Mouse (Mus musculus) layer of hippocampus, adult 8-10 months (tissue): ENCODE data around the gene Shc2. TPM values are rescaled to one million over a fixed set of nuclear protein-coding genes. Genes with fewer than 3 reads are reported as not detected.

ENCODE experiments used
- DNase-seq, 2 experiments: peaks; one replicate each; pipeline ENCODE4 v3.0.0; 2022; ENCODE audit warnings: low spot score in 2 of 2
- total RNA-seq, 4 experiments: library from RNA; stranded (reverse); gene quantifications; 2 replicates each; pipeline ENCODE4 v1.2.4; 2022

The Shc2 gene
- total RNA-seq, 4 experiments from 2014 or later, result 41.1 to 51.9 (median 45.4) TPM

GRCm38 (mm10) chr10:79668771-79669575 is 31.3 kb upstream of the Shc2 start, which contains the start of gene Tpgs1:
Gene Tpgs1, plus strand, starts transcription at chr10:79669369.
- DNase-seq, result peak; percentile 90 to 92

- DNase-seq, result no peak
These were observed 30.4 kb upstream of the Shc2 start for GRCm38 (mm10) chr10:79668076-79668475.

DNA sequence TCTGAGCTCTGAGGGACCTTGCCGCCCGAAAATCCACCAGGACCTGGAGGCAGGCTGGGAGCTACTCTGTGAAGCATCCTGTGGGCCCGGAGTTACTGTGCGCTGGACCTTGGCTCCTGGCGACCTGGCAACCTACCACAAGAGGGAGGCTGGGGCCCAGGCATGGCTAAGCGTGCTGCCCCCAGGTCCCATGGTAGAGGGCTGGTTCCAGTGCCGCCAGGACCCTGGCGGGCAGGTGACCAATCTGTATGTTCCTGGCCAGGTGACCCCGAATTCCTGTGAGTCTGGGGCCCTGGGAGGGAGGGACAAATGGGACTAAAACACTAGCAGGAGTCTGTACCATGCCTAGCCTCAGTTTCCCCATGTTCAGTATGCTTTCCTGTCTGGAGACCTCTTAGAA is 28.8 kb upstream of the Shc2 start:
- DNase-seq, result no peak

GRCm38 (mm10) chr10:79665051-79665450 is 27.3 kb upstream of the Shc2 start:
- no peak for DNase-seq

GRCm38 (mm10) chr10:79664131-79664665 is 26.5 kb upstream of the Shc2 start, which contains the start of gene Madcam1:
Gene Madcam1, plus strand, starts transcription at chr10:79664559.
- DNase-seq, result peak in 1 of 2 experiments; percentile 68

GRCm38 (mm10) chr10:79661861-79662260 is 24.1 kb upstream of the Shc2 start:
- DNase-seq, result no peak

GRCm38 (mm10) chr10:79660298-79660697 is 22.6 kb upstream of the Shc2 start:
- no peak for DNase-seq

DNA sequence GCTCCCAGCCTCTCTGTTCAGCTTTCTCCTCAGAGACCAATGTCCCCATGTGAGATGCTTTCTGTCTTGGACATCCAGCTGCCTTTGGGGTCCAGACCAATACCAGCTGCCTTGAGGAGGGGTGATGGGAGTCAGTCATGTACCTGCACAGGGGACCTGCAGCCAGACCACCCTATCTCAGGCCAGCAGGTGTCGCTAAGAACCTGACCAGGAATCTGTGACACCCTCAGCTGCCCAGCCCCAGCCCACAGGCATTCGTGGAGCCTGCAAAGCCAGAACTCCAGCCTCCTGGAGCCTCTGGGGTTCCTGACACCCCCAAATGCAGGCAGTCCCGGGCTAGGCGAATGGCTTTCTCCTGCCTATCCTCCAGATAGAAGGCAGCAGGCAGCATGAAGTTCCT is 21.1 kb upstream of the Shc2 start:
- no peak for DNase-seq

DNA sequence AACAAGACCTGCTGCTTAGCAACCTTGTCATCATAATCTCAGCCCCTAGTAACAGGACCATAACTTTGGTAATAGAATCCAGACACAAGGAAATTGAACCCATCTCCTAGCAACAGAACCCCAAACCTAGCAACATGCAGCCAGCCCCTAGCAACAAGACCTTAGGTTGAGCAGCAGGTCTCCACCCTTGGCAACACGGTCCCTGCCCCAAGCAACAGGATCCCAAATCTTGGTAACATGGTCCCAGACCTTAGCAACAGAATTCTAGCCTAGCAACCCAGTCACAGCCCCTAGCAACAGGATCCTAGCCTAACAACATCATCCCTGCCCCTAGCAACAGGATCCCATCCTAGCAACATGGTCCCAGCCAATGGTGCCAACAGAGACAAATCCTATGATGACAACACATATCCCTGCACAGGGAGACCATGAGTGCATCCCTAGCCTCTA is 17.3 kb upstream of the Shc2 start:
- DNase-seq, result peak; percentile 66 to 72

DNA sequence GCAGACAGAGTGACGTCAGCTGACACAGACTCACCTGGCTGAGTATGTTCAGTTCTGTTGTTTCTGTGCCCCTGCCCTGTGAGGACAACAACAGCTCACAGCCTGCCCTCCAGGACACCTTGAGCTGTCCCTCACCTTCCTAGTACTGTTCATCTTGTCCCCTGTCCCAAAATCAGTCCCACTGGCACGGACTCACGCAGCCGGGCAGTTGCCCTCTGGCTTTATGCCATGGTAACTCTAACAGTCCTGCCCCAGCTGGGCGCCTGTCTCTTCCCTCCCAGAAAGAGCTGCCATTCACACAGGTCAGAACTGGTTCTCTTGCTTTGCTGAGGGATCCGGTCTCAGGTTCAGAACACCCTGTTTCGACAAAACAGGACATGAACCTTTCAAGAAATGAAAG is 15.1 kb upstream of the Shc2 start:
- DNase-seq, result no peak

DNA sequence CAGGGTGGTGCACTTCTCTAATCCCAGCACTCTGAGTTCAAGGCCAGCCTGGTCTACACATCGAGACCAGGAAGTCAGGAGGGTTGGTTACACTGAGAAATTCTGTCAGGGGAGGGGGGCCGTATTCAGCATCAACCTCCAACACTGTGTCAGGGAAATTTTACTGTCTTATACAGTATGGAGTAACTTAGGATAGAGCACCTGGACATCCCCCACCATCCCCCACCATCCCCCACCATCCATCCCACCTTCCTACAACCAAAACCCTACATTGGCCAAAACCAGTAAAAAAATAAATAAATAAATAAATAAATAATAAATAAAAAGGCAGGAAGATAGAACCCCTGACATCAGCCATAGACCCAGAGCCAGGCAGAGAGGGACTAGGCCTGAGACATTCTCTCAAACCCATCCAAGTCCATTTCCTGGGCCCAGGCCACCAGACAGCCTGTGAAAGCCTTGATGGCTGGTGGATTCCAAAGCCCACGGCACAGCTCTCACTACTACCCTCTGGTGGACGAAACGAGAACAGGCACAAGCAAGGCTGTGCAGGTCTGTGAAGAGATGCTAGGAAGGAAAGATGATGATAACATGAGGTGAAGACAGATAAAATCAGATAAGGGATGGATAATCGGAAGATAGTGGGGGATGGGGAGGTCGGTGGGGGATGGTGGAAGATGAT is 11.5 kb upstream of the Shc2 start:
- DNase-seq, result peak in 1 of 2 experiments; percentile 86

DNA sequence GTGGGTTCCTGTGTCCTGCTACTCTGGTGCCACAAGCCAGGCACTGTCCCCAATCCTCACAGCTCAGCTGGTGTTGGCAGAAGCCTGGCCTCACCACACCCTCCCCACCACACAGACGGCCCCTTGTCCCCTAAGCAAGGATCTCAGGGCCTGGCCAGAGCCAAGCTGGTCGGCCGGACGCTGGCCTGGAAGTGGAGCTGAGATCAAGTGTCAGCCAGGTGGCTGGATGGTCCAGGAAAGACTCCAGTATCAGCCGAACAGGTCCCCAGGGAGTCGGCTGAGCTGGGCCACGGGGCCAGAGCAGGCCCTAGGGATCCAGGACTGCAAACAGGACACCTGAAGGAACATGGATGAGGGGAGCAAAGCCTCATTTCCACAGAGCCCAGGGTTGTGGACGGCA is 8.0 kb upstream of the Shc2 start, which contains the start of gene Odf3l2:
Gene Odf3l2, minus strand, starts transcription at position 28 of the 400 bp plus-strand sequence.
- no peak for DNase-seq

DNA sequence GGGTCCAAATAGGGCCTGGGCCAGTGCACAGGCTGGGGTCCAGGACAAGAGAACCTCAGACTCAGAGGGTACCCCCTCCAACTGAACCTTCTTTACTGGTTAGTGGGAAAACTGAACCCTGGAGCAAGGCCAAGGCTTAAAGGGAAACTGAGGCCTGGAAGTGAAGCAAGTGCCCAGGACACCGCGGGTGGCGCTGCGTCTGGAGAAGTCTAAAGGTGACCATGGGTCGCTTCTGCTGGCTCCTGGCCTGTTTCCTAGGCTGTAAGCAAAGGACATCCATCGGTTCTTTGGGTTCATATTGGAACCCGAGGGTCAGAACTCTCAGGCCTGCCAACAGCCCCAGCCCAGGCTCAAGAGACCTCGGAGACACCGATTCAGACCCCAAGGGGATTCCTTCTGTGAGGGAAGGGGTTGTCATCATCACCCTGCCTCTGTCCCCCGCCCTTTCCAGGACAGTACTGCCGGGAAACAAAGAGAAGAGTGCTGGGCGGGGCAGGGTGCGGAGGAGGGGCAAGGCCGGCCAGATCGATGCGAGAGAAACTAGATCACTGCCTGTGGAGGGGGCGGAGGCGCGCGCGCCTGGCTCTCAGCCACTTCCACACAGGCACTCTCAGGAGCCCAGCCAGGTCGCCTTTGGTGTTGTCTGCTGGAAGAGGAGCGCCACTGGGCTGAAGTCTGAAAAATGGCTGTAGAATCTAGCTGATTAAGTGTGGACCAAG is 927 bp upstream of the Shc2 start:
- no peak for DNase-seq

DNA sequence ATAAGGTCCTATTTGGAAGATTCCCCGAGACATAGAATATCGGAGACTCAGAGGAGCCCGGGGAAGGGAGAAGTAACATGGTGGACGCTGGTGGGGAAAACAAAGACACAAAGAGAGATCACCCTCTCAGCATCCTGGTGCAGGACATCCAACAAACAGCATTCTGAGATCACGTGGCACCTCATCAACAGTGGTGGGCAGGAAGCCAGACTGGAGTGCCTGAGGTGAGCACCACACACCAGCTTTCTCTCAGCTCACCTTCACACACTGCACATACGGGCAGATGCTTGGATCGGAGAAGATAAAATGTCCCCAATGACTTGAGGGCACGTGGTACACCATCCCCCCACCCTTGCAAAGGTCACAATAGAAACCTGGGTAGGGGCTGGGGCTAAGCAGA is 1.4 kb downstream of the Shc2 start:
- no peak for DNase-seq

- no peak for DNase-seq
These were observed 4.5 kb downstream of the Shc2 start for GRCm38 (mm10) chr10:79633006-79633777.

DNA sequence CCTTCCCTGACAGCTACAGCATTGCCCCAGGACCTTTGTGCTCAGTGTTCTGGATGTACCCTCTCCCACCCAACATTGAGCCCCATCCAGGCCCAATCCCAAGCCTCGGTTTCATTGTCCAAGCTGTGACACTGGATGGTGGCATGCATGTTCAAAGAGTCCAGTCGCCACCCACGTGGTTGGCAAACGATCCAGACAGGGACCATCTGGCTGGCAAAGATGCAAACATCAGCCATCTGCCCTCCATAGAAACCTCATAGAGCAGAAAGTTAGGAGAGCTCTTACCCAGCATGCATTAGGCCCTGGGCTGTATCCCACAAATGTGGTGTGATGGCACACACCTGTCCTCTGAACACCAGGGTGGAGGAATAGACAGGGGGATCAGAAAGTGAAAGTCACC is 6.3 kb downstream of the Shc2 start:
- peak; percentile 69 to 84 for DNase-seq

- no peak for DNase-seq
These were observed 9.3 kb downstream of the Shc2 start for GRCm38 (mm10) chr10:79628377-79628776.

DNA sequence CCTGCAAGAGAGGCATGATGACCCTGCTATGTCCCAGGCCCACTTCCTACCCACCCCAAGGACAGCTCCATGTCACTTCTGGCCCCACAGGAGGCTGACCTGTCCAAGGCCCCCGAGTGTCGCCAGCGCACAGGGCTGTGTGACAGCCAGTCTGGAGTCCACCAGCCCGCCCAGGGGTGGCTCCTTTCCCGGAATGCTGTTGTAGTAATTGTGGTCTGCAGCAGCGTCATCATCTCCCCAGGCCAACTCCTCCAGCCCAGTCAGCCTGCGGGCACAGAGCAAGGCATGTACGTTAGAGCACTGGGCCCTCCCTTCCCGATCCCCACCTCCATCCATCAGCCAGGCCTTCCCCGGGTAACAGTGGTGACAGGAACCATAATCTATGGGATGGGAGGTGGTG is 11.6 kb downstream of the Shc2 start:
- DNase-seq, result no peak

DNA sequence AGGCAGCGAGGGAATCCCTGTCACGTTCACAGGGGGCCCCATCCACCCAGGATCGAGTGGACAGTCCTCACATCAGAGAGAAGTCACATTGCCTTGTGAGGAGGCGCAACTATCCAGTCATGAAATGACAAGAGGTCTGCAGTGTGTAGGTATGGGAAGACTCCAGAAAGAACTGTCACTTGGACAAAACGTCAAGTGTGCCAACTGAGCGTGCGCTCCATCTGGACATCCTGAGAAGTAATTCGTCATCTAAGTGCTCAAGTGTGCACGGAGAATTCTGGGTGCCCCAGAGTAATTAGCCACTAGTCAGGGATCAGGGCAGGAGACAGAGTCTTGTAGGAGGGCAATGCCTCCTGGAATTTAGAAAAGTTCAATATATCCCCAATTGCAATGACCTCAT is 12.3 kb downstream of the Shc2 start:
- DNase-seq, result no peak

DNA sequence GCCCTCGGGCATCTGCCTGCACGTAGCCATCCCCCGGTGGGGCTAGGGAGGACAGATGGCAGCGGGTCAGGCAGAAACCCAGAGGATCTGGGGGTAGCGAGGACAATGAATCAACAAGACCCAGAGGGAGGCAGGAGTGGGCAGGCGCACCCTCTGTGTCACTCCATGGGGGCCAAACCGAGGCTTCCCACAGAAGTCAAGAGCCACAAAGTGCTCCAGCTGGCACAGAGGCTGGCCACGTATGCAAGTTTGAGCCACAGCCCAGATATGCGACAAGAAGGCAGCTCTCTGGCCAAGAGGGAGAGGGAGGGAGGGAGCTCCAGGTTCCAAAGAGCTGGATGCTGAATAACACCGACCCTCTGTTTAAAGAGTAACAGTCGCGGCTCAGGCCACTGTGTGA is 13.8 kb downstream of the Shc2 start:
- DNase-seq, result no peak

DNA sequence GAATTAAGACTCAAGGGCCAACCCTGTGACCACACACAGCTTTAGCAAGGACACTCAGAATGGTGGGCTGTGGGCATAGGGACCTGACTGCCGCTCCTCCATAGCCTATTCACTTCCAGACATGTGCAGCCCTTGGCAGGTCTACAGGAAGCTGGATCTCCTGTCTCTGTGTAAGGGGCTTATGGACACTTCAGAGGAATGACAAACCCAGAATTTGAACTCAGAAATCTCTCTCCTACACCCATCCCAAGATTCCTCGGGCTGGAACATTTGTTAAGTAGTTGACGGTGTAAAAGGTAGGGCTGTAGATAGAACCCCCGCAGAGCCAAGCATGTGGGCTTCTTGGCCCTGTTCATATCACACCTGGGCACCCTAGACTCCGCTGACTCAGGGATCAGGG is 21.3 kb downstream of the Shc2 start:
- DNase-seq, result no peak
